Mouse (Mus musculus): ENCODE measurements around the gene Slf2.

DNA sequence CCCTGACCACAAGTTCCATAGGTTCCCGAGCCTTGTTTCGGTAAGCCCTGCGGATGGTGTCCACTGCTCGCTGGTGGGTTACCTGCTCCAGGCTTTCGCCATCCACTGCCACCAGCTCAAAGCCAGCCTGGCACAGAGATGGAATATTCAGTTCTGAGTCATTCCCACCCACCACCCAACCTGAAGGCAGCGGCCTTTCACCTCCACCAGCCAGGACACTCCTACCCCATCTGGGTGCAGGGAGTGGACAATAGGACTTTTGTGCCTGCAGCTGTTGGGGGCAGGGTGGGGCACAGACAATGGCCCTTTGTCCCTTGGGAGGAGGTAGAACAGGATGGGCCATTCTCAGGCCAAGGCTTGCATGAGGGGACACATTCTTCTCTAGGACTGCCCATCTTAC lies 96.9 kb downstream of the Slf2 start:
- TF ChIP-seq GATA1 (IDR thresholded peaks at IDR 0.05; ENCODE audit: borderline replicate concordance, low read length) (no peak), FLI1 (IDR thresholded peaks at IDR 0.05; ENCODE audit: low read length) (no peak)

Measured in megakaryocyte, embryonic 14.5 days (primary cell).